Mouse (Mus musculus): Measurements from ENCODE around the gene Chrne. TPM values are rescaled to one million over a fixed set of nuclear protein-coding genes. Genes with fewer than 3 reads are reported as not detected.
"Not testable (repeated sequence)": the region's sequence is repeated elsewhere in the genome, so short reads cannot be mapped to it uniquely, and the experiment has no call there.

The Chrne gene
- polyA plus RNA-seq, 1 experiment from 2014 or later = not detected

DNA sequence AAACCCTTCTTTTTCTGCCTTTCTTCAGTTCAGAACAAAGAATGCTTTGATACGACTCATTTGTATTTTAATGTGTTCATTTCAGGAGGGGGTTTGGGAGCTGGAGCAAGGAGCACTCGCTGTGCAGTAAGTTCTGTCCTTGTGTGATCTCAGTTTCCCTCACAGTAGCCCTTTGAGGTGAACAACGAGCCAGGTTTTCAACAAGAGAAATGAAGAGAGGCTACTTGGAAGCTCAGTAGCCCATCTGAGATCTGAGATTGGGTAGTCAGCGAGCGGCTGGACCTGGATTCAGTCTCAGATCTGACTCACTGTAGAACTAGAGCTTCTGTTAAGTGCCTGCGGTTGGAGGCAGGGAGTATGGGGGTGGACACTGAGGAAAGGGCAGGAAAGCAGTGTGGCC, 45.1 kb downstream of the Chrne start:
- no peak overlapping the region for H3K27ac ChIP-seq (ENCODE audit: low read depth, low read length)
- DNase-seq (ENCODE audit: low spot score, missing footprints) (peak; percentile 56), ATAC-seq (ENCODE audit: low FRiP score) (no peak)
- 80% methylated on average over 6 of the region's 6 CpGs for WGBS
- no peaks in the 10 kb centered on the region for H3K27me3 ChIP-seq (ENCODE audit: control insufficient read depth, insufficient read depth, low read length)
- no peak overlapping the region for H3K9ac ChIP-seq (ENCODE audit: low read length)
- no peaks in the 10 kb centered on the region for H3K9me3 ChIP-seq (ENCODE audit: control insufficient read depth, low read length)
- no peak overlapping the region for H3K4me3 ChIP-seq (ENCODE audit: low read depth, low read length)
- H3K4me1 ChIP-seq (ENCODE audit: control insufficient read depth, insufficient read depth, low read length) = peaks cover 8% of the 10 kb centered on the region
- H3K36me3 ChIP-seq (ENCODE audit: control insufficient read depth, insufficient read depth, low read length) = no peaks in the 10 kb centered on the region
- H3K4me2 ChIP-seq = no peak overlapping the region

DNA sequence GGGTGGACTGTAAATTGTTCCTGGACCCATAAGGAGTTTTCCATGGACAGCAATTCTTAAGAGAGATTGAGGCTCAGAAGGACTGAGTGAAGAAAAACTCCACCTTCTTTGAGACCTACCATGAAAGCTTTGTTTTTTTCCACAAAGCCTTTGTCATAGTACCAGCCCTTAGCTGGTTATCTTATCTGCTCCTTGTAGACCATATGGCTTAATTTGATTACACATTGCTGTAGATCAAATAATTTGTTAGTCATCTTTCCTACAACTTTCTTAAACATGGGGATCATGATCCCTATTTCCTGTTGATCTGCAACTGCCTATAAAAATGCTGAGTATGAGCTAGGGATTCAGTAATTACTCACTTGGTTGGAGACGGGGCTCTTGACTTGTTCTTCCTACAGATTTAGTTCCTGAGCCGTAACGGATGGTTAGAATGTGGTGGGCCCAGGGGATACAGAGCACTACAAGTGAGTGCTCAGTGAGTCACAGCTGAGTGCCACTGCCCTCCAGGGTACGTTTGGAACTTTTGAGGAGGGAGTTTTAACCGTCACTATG, 46.6 kb downstream of the Chrne start:
- Histone ChIP-seq H3K27me3 (ENCODE audit: control insufficient read depth, insufficient read depth, low read length) (no peaks in the 10 kb centered on the region), H3K9me3 (ENCODE audit: control insufficient read depth, low read length) (no peaks in the 10 kb centered on the region), H3K9ac (ENCODE audit: low read length) (no peak overlapping the region), H3K27ac (ENCODE audit: low read depth, low read length) (no peak overlapping the region), H3K4me1 (ENCODE audit: control insufficient read depth, insufficient read depth, low read length) (peaks cover 6% of the 10 kb centered on the region), H3K4me2 (no peak overlapping the region), H3K36me3 (ENCODE audit: control insufficient read depth, insufficient read depth, low read length) (no peaks in the 10 kb centered on the region), H3K4me3 (ENCODE audit: low read depth, low read length) (no peak overlapping the region)
- DNase-seq (ENCODE audit: low spot score, missing footprints) (no peak), ATAC-seq (ENCODE audit: low FRiP score) (no peak)
- 57% methylated on average over 5 of the region's 5 CpGs for WGBS

DNA sequence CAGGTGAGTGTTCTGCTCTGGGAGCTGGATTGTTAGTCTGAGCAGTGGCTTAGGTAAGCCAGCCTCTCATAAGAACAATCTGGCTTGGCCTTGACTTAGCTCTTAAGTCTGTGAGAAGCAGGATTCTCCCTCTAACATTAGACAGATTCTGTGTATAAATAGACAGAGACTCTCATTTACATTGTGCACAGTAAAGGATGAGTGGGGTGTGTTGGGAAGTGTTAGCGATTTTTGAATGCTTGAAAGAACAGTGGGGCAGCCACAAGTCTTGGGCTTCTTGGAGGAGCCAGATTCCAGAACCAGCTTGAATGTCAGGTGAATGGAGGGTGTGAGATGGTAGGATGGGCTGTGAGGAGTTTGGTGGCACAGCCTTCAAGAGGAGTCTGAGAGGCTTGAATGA, 47.4 kb downstream of the Chrne start:
- no peaks in the 10 kb centered on the region for H3K36me3 ChIP-seq (ENCODE audit: control insufficient read depth, insufficient read depth, low read length)
- WGBS = 94% methylated on average over 1 of the region's 1 CpGs
- DNase-seq (ENCODE audit: low spot score, missing footprints) = no peak
- no peaks in the 10 kb centered on the region for H3K9me3 ChIP-seq (ENCODE audit: control insufficient read depth, low read length)
- no peak overlapping the region for H3K4me2 ChIP-seq
- H3K27me3 ChIP-seq (ENCODE audit: control insufficient read depth, insufficient read depth, low read length) = no peaks in the 10 kb centered on the region
- H3K9ac ChIP-seq (ENCODE audit: low read length) = no peak overlapping the region
- peaks cover 6% of the 10 kb centered on the region for H3K4me1 ChIP-seq (ENCODE audit: control insufficient read depth, insufficient read depth, low read length)
- H3K27ac ChIP-seq (ENCODE audit: low read depth, low read length) = no peak overlapping the region
- no peak overlapping the region for H3K4me3 ChIP-seq (ENCODE audit: low read depth, low read length)
- no peak for ATAC-seq (ENCODE audit: low FRiP score)

DNA sequence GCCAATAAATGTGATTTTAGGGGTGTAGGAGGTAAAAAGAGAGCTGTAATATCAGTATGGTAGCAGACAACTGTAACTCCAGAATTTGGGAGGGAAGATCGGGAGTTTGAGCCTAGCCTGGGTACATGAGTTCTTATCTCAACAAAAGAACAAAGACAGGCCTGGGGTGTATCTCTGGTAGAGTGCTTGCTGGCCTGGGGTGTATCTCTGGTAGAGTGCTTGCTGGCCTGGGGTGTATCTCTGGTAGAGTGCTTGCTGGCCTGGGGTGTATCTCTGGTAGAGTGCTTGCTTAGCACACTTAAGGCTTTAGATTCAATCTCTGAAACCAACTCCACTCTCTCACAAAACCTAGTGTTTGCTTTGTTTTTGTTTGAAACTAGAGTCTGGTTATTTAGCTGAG, 48.4 kb downstream of the Chrne start:
- not testable (repeated sequence) for ATAC-seq (ENCODE audit: low FRiP score); H3K27me3 ChIP-seq (ENCODE audit: control insufficient read depth, insufficient read depth, low read length); H3K4me1 ChIP-seq (ENCODE audit: control insufficient read depth, insufficient read depth, low read length); H3K27ac ChIP-seq (ENCODE audit: low read depth, low read length); H3K9me3 ChIP-seq (ENCODE audit: control insufficient read depth, low read length); H3K9ac ChIP-seq (ENCODE audit: low read length); H3K36me3 ChIP-seq (ENCODE audit: control insufficient read depth, insufficient read depth, low read length); H3K4me3 ChIP-seq (ENCODE audit: low read depth, low read length); H3K4me2 ChIP-seq; DNase-seq (ENCODE audit: low spot score, missing footprints)
- WGBS = 79% methylated on average over 1 of the region's 1 CpGs

DNA sequence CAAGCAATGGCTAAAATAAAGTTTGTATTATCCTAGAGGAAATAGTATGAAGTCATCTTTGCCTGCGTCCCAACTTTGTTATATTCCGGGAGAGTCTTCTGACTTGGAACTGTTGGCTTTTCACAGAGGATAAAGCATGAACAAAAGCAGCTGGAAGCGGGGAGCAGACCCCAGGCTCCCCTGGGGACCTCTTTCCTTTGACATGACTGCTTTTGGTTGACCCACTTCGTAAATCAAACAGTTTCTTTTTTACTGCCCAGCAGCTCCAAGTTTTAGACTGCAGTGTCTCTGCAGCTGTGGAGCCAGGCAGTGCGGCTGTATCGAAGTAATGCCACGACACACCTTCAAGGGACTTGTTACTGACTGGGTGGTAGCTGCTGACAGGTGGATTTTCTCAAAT, 52.4 kb downstream of the Chrne start:
- no peak for DNase-seq (ENCODE audit: low spot score, missing footprints)
- Histone ChIP-seq H3K9me3 (ENCODE audit: control insufficient read depth, low read length) (no peaks in the 10 kb centered on the region), H3K27me3 (ENCODE audit: control insufficient read depth, insufficient read depth, low read length) (no peaks in the 10 kb centered on the region), H3K36me3 (ENCODE audit: control insufficient read depth, insufficient read depth, low read length) (no peaks in the 10 kb centered on the region), H3K4me1 (ENCODE audit: control insufficient read depth, insufficient read depth, low read length) (peaks cover 16% of the 10 kb centered on the region), H3K4me3 (ENCODE audit: low read depth, low read length) (no peak overlapping the region), H3K27ac (ENCODE audit: low read depth, low read length) (no peak overlapping the region), H3K4me2 (no peak overlapping the region), H3K9ac (ENCODE audit: low read length) (no peak overlapping the region)
- 73% methylated on average over 7 of the region's 7 CpGs for whole genome bisulfite sequencing
- no peak for ATAC-seq (ENCODE audit: low FRiP score)

Other genes starting within 250 kb of the Chrne start
- 32.5 and 33.7 TPM in 2 replicates for gene Pelp1, start 209.2 kb downstream of the Chrne start, polyA plus RNA-seq (2014; fragmentation: Nextera tagmentation; extraction: Ambion mirVana)
- 28.9 and 31.3 TPM in 2 replicates for gene Arrb2, start 186.6 kb downstream of the Chrne start, polyA plus RNA-seq (2014; fragmentation: Nextera tagmentation; extraction: Ambion mirVana)
- 37.7 and 42.1 TPM in 2 replicates for gene Med11, start 167.3 kb downstream of the Chrne start, polyA plus RNA-seq (2014; fragmentation: Nextera tagmentation; extraction: Ambion mirVana)
- gene Zmynd15, start 159.8 kb downstream of the Chrne start, polyA plus RNA-seq (2014; fragmentation: Nextera tagmentation; extraction: Ambion mirVana) = 0.18 and 0.26 TPM in 2 replicates
- gene Cxcl16, start 159.2 kb downstream of the Chrne start, polyA plus RNA-seq (2014; fragmentation: Nextera tagmentation; extraction: Ambion mirVana) = 0.50 and 0.82 TPM in 2 replicates
- gene Tm4sf5, start 114.0 kb downstream of the Chrne start, polyA plus RNA-seq (2014; fragmentation: Nextera tagmentation; extraction: Ambion mirVana) = not detected in 2 replicates
- gene Vmo1, start 104.6 kb downstream of the Chrne start, polyA plus RNA-seq (2014; fragmentation: Nextera tagmentation; extraction: Ambion mirVana) = 0.42 TPM in 1 of 2 replicates, not detected in the other
- gene Gltpd2, start 100.0 kb downstream of the Chrne start, polyA plus RNA-seq (2014; fragmentation: Nextera tagmentation; extraction: Ambion mirVana) = 0.18 and 0.22 TPM in 2 replicates
- gene Psmb6, start 93.8 kb downstream of the Chrne start, polyA plus RNA-seq (2014; fragmentation: Nextera tagmentation; extraction: Ambion mirVana) = 826 and 909 TPM in 2 replicates
- gene Gm40193, start 86.3 kb downstream of the Chrne start, polyA plus RNA-seq (2014; fragmentation: Nextera tagmentation; extraction: Ambion mirVana) = not detected in 2 replicates
- gene Pld2, start 79.2 kb downstream of the Chrne start, polyA plus RNA-seq (2014; fragmentation: Nextera tagmentation; extraction: Ambion mirVana) = 3.5 and 4.0 TPM in 2 replicates
- 12.3 and 12.9 TPM in 2 replicates for gene Mink1, start 56.3 kb downstream of the Chrne start, polyA plus RNA-seq (2014; fragmentation: Nextera tagmentation; extraction: Ambion mirVana)
- gene 4930544D05Rik, start 3.4 kb downstream of the Chrne start, polyA plus RNA-seq (2014; fragmentation: Nextera tagmentation; extraction: Ambion mirVana) = not detected in 2 replicates
- gene Gp1ba, start 19.9 kb upstream of the Chrne start, polyA plus RNA-seq (2014; fragmentation: Nextera tagmentation; extraction: Ambion mirVana) = 0.61 and 0.81 TPM in 2 replicates
- gene Rnf167, start 28.0 kb upstream of the Chrne start, polyA plus RNA-seq (2014; fragmentation: Nextera tagmentation; extraction: Ambion mirVana) = 87.0 and 87.9 TPM in 2 replicates
- 134 and 142 TPM in 2 replicates for gene Slc25a11, start 28.3 kb upstream of the Chrne start, polyA plus RNA-seq (2014; fragmentation: Nextera tagmentation; extraction: Ambion mirVana)
- gene Pfn1, start 35.4 kb upstream of the Chrne start, polyA plus RNA-seq (2014; fragmentation: Nextera tagmentation; extraction: Ambion mirVana) = 1,303 and 1,326 TPM in 2 replicates
- gene Eno3, start 38.0 kb upstream of the Chrne start, polyA plus RNA-seq (2014; fragmentation: Nextera tagmentation; extraction: Ambion mirVana) = 13.8 and 14.3 TPM in 2 replicates
- gene Spag7, start 50.2 kb upstream of the Chrne start, polyA plus RNA-seq (2014; fragmentation: Nextera tagmentation; extraction: Ambion mirVana) = 138 and 139 TPM in 2 replicates
- gene Camta2, start 68.9 kb upstream of the Chrne start, polyA plus RNA-seq (2014; fragmentation: Nextera tagmentation; extraction: Ambion mirVana) = 6.6 and 6.7 TPM in 2 replicates
- gene Inca1, start 80.9 kb upstream of the Chrne start, polyA plus RNA-seq (2014; fragmentation: Nextera tagmentation; extraction: Ambion mirVana) = 1.3 TPM in 2 replicates
- gene Kif1c, start 81.3 kb upstream of the Chrne start, polyA plus RNA-seq (2014; fragmentation: Nextera tagmentation; extraction: Ambion mirVana) = 6.1 and 7.1 TPM in 2 replicates
- gene Zfp3, start 145.0 kb upstream of the Chrne start, polyA plus RNA-seq (2014; fragmentation: Nextera tagmentation; extraction: Ambion mirVana) = 10.2 and 11.0 TPM in 2 replicates
- not detected in 2 replicates for gene Scimp, start 193.4 kb upstream of the Chrne start, polyA plus RNA-seq (2014; fragmentation: Nextera tagmentation; extraction: Ambion mirVana)
- 41.7 and 44.2 TPM in 2 replicates for gene Rabep1, start 225.6 kb upstream of the Chrne start, polyA plus RNA-seq (2014; fragmentation: Nextera tagmentation; extraction: Ambion mirVana)